ENCODE assay signal across 18 mouse cellular contexts in genomic region chr5:27271336-27271735, GRCm38 (mm10).
DNase-seq lines count a peak whose midpoint lies in the region; TF ChIP-seq lines count a peak whose summit lies in the region.
"Had no signal": no experiment of that assay in that cellular context is flagged by ENCODE, and none has a peak within 500 bp of the region (broad histone marks: within the 10 kb centered on the region; RNA-seq: fewer than 3 reads in every experiment).

No protein-coding gene starts in this region.

- peak overlapping the region; percentile 55; the same call in 1 of the 2 replicates for H3K27ac ChIP-seq in layer of hippocampus, adult 2 months
- H3K27ac ChIP-seq: embryonic facial prominence, embryonic 10.5 days; forebrain, embryonic 13.5 days; heart, adult 2 months; heart, embryonic 15.5 days; hindbrain, embryonic 13.5 days; hindbrain, postnatal 0 days had no signal

- no peak for DNase-seq in layer of hippocampus, adult 2 months (ENCODE audit: low spot score in 2 of 2)
- no peak for DNase-seq in layer of hippocampus, postnatal 25 days (ENCODE audit: extremely low spot score in 1 of 2, low spot score in 1 of 2)
- DNase-seq in cerebellum, adult 18-20 months, result peak; percentile 69 to 70
- peak; percentile 83 for DNase-seq in cerebellum, adult 9-11 months
- DNase-seq in cerebellum, postnatal 36 days, result peak; percentile 53 to 60
- DNase-seq in thymus, postnatal 14 days, result no peak
- no peak for DNase-seq in kidney, adult 18-20 months
- no peak for DNase-seq in left cerebral cortex, adult 11 months (ENCODE audit: low spot score)
- DNase-seq: adrenal gland, postnatal 14 days; forebrain, postnatal 0 days; gastrocnemius, postnatal 14 days; heart, adult 2 months; heart, postnatal 14 days had no signal

- H3K4me3 ChIP-seq in layer of hippocampus, adult 2 months, result no peak overlapping the region
- H3K4me3 ChIP-seq: embryonic facial prominence, embryonic 10.5 days; forebrain, embryonic 13.5 days; heart, adult 2 months; heart, embryonic 15.5 days; hindbrain, embryonic 13.5 days had no signal

- no peak for TF ChIP-seq CTCF in layer of hippocampus, adult 2 months (conservative IDR thresholded peaks at IDR 0.05)

Comparison
In these comparisons a context has a peak if more than half of its experiments do, and no peak if none do; other contexts are left out.
1. DNase-seq: peak in cerebellum, adult 18-20 months (2 of 2), cerebellum, adult 9-11 months (single experiment) and cerebellum, postnatal 36 days (2 of 2); none in layer of hippocampus, adult 2 months (0 of 2), layer of hippocampus, postnatal 25 days (0 of 2), thymus, postnatal 14 days (single experiment), kidney, adult 18-20 months (single experiment) and left cerebral cortex, adult 11 months (single experiment).